Mouse (Mus musculus): Measurements from ENCODE around the gene Dnajc2. TPM values are rescaled to one million over a fixed set of nuclear protein-coding genes. Genes with fewer than 3 reads are reported as not detected.

The Dnajc2 gene
- polyA plus RNA-seq (2014; fragmentation: Nextera tagmentation; extraction: Ambion mirVana) = 64.5 and 65.9 TPM in 2 replicates

DNA sequence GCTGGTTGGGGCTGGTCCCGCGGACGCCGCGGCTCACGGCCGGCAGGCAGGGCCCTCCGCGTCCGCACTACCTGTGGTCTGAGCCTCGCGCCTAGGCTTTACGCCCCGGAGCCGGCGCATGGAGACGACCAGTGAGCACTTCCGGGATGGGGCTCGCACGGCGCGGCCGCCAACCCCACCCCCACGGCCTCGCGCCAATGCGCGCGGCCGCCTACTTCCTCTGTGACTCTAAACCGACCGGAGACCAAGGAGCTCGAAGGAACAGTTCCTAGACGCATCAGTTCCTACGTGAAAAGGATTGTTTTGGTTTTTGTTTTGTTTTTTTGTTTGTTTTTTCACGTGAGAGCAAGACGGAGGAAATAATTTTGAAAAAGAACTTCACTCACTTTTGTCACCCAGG is at the start of gene Dnajc2, which contains the start of gene Psmc2:
Gene Dnajc2 (minus strand): TSS at position 199 of the 400 bp plus-strand sequence.
Gene Psmc2 (plus strand): TSS at position 231 of the 400 bp plus-strand sequence.
- WGBS = under 1% methylated on average over 37 of the region's 37 CpGs
- peak within 1 kb of the TSS; percentile 90 for H3K9ac ChIP-seq
- peak within 1 kb of the TSS; percentile 88 for H3K27ac ChIP-seq
- peak within 1 kb of the TSS; percentile 99 for H3K4me3 ChIP-seq (replicated peaks; ENCODE audit: low read length)
- H3K4me2 ChIP-seq (replicated peaks) = peak within 1 kb of the TSS; percentile 97
- H3K9me3 ChIP-seq (ENCODE audit: control insufficient read depth, low read length) = no peaks in the 10 kb centered on the region
- DNase-seq (ENCODE audit: low spot score) = peak; percentile 93
- ATAC-seq (ENCODE audit: low FRiP score) = peak; percentile 97
- peaks cover 35% of the 10 kb centered on the region for H3K36me3 ChIP-seq (replicated peaks; ENCODE audit: control insufficient read depth, insufficient read depth)
- H3K4me1 ChIP-seq (replicated peaks; ENCODE audit: control insufficient read depth, insufficient read depth, low read length) = peaks cover 36% of the 10 kb centered on the region
- H3K27me3 ChIP-seq (ENCODE audit: control insufficient read depth, insufficient read depth, low read length) = no peaks in the 10 kb centered on the region

DNA sequence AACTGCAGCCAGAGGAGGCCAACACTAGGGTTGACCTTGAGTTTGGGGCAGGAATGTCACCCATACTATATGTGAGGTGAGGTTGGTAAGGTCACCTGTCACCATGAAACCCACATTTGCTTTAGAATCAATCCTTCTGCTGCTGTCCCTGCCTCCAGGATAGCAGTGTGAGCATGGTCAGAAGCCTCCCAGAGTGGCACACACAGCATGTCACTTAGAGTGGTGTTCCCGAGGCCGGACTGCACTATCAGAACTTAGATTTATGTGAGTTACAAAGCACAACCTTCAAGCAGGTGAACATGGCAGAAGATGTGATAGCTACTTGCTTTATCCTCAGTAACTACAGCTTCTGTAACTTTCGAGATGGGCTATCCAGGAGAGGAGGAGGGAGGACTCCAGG is 46.7 kb upstream of the Dnajc2 start:
- H3K9ac ChIP-seq = no peak overlapping the region
- WGBS = 86% methylated on average over 3 of the region's 3 CpGs
- ATAC-seq (ENCODE audit: low FRiP score) = no peak
- no peak overlapping the region for H3K4me2 ChIP-seq (replicated peaks)
- no peaks in the 10 kb centered on the region for H3K4me1 ChIP-seq (replicated peaks; ENCODE audit: control insufficient read depth, insufficient read depth, low read length)
- no peaks in the 10 kb centered on the region for H3K27me3 ChIP-seq (ENCODE audit: control insufficient read depth, insufficient read depth, low read length)
- no peak overlapping the region for H3K4me3 ChIP-seq (replicated peaks; ENCODE audit: low read length)
- H3K9me3 ChIP-seq (ENCODE audit: control insufficient read depth, low read length) = no peaks in the 10 kb centered on the region
- H3K27ac ChIP-seq = no peak overlapping the region
- DNase-seq (ENCODE audit: low spot score) = no peak
- H3K36me3 ChIP-seq (replicated peaks; ENCODE audit: control insufficient read depth, insufficient read depth) = no peaks in the 10 kb centered on the region

DNA sequence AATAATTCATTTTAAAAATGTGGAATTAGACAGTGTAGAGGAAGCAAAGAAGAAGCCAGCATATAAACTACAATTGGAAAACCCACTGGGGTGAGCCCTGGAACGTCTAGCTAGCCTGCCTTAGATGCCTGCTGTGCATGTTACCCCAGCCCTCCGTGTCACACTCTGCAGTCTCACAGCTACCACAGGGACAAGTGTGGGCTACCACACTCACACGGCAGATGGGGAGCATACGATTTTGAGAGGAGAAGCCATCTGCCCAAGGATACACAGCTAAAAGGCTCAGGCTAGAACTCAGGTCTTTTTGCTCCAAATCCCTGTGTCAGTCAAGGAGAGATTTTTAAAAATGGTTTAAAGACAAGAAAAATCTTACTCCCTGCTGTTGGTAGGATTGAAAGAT is 43.8 kb upstream of the Dnajc2 start:
- DNase-seq (ENCODE audit: low spot score) (no peak), ATAC-seq (ENCODE audit: low FRiP score) (no peak)
- Histone ChIP-seq H3K4me1 (replicated peaks; ENCODE audit: control insufficient read depth, insufficient read depth, low read length) (no peaks in the 10 kb centered on the region), H3K36me3 (replicated peaks; ENCODE audit: control insufficient read depth, insufficient read depth) (no peaks in the 10 kb centered on the region), H3K4me2 (replicated peaks) (no peak overlapping the region), H3K27me3 (ENCODE audit: control insufficient read depth, insufficient read depth, low read length) (no peaks in the 10 kb centered on the region), H3K27ac (no peak overlapping the region), H3K4me3 (replicated peaks; ENCODE audit: low read length) (no peak overlapping the region), H3K9ac (no peak overlapping the region), H3K9me3 (ENCODE audit: control insufficient read depth, low read length) (no peaks in the 10 kb centered on the region)
- 70% methylated on average over 4 of the region's 4 CpGs for WGBS

DNA sequence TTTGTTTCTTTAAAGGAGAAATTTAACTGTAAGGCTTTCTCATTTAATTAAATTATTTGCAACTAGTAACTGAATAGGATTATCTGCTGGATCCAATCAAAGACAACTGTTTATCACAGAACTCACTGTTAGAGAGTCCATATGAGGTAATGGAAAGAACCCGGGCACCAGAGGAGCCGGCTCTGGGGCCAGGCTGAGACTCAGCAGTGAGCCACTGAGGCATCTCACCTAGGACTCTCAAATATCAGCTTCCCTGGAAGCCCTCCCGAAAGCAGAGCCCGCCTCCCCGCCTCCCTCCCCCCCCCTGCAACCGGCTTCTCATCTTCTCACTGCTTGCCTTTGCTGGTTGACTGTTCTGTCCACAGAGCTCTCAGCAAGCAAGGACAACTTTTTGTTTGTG is 42.6 kb upstream of the Dnajc2 start:
- H3K9me3 ChIP-seq (ENCODE audit: control insufficient read depth, low read length) = no peaks in the 10 kb centered on the region
- WGBS = 22% methylated on average over 6 of the region's 6 CpGs
- H3K27me3 ChIP-seq (ENCODE audit: control insufficient read depth, insufficient read depth, low read length) = no peaks in the 10 kb centered on the region
- no peaks in the 10 kb centered on the region for H3K36me3 ChIP-seq (replicated peaks; ENCODE audit: control insufficient read depth, insufficient read depth)
- no peak overlapping the region for H3K4me3 ChIP-seq (replicated peaks; ENCODE audit: low read length)
- DNase-seq (ENCODE audit: low spot score) = no peak
- no peak overlapping the region for H3K27ac ChIP-seq
- H3K9ac ChIP-seq = no peak overlapping the region
- no peak overlapping the region for H3K4me2 ChIP-seq (replicated peaks)
- H3K4me1 ChIP-seq (replicated peaks; ENCODE audit: control insufficient read depth, insufficient read depth, low read length) = no peaks in the 10 kb centered on the region
- ATAC-seq (ENCODE audit: low FRiP score) = no peak; the same call in 1 of the 2 replicates

DNA sequence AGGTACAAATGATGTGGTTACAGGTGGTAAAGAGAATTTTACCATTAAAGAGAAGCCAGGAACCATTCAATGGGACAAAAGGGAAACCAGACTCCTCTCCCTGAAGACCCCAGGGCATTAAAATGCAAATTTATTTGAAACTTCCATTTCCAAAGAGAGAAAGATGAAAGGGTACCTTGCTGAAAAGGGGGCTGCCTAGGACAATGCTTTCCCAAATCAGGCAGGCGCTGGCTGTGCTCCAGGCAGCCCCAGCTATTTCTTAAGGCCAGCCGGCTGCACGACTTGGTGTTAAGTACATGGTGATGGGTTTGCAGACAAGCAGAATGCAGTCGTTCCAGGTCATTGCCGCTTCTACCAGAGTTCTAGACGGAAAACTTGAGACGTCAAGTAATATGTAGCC is 41.3 kb upstream of the Dnajc2 start:
- H3K4me2 ChIP-seq (replicated peaks) = no peak overlapping the region
- H3K9me3 ChIP-seq (ENCODE audit: control insufficient read depth, low read length) = no peaks in the 10 kb centered on the region
- H3K4me1 ChIP-seq (replicated peaks; ENCODE audit: control insufficient read depth, insufficient read depth, low read length) = no peaks in the 10 kb centered on the region
- no peak overlapping the region for H3K4me3 ChIP-seq (replicated peaks; ENCODE audit: low read length)
- H3K36me3 ChIP-seq (replicated peaks; ENCODE audit: control insufficient read depth, insufficient read depth) = no peaks in the 10 kb centered on the region
- H3K9ac ChIP-seq = no peak overlapping the region
- no peak overlapping the region for H3K27ac ChIP-seq
- no peak for DNase-seq (ENCODE audit: low spot score)
- no peaks in the 10 kb centered on the region for H3K27me3 ChIP-seq (ENCODE audit: control insufficient read depth, insufficient read depth, low read length)
- 13% methylated on average over 7 of the region's 7 CpGs for WGBS
- no peak for ATAC-seq (ENCODE audit: low FRiP score)

DNA sequence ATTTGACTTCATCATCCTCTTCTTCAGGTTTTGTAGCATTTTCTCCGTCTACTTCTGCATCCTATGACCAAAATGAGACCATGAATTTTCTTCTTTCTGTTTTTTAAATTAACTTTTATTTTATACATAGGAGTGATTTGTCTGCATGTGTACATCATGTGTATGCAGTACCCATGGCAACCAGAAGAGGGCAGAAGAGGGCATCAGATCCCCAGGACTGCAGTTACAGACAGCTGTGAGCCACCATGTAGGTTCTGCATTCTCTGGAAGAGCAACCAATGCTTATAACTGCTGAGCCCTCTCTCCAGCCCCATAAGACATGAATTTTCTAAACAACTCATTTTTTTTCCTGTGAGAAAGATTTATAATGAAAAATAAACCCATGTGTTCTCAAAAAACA is 28.9 kb upstream of the Dnajc2 start:
- Histone ChIP-seq H3K9ac (no peak overlapping the region), H3K36me3 (replicated peaks; ENCODE audit: control insufficient read depth, insufficient read depth) (no peaks in the 10 kb centered on the region), H3K27ac (no peak overlapping the region), H3K27me3 (ENCODE audit: control insufficient read depth, insufficient read depth, low read length) (no peaks in the 10 kb centered on the region), H3K4me2 (replicated peaks) (no peak overlapping the region), H3K4me1 (replicated peaks; ENCODE audit: control insufficient read depth, insufficient read depth, low read length) (no peaks in the 10 kb centered on the region), H3K4me3 (replicated peaks; ENCODE audit: low read length) (no peak overlapping the region), H3K9me3 (ENCODE audit: control insufficient read depth, low read length) (no peaks in the 10 kb centered on the region)
- ATAC-seq (ENCODE audit: low FRiP score) (no peak), DNase-seq (ENCODE audit: low spot score) (no peak)
- WGBS = 52% methylated on average over 1 of the region's 1 CpGs

DNA sequence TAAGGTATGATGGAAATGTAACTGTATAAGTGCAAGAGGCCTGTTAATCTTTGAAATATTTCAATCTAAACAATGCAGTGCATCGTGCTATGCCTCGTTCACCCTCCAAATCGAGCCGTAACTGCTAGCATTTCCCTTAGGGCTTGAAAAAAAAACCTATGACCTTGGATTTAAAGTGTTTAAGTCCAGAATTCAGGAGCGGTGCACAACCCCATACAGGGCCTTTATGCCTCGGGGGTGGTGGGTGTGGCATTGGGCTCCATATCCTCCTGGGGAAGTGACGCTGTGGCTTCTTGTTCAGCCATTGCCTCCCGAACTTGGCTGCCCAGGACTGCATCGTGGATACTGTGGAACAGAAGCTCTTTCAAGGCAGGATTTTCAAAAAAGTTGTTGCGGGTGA is 25.9 kb upstream of the Dnajc2 start:
- H3K9me3 ChIP-seq (ENCODE audit: control insufficient read depth, low read length) = no peaks in the 10 kb centered on the region
- no peak overlapping the region for H3K4me3 ChIP-seq (replicated peaks; ENCODE audit: low read length)
- DNase-seq (ENCODE audit: low spot score) (no peak), ATAC-seq (ENCODE audit: low FRiP score) (no peak)
- H3K27me3 ChIP-seq (ENCODE audit: control insufficient read depth, insufficient read depth, low read length) = no peaks in the 10 kb centered on the region
- H3K4me2 ChIP-seq (replicated peaks) = no peak overlapping the region
- WGBS = 81% methylated on average over 10 of the region's 10 CpGs
- no peaks in the 10 kb centered on the region for H3K4me1 ChIP-seq (replicated peaks; ENCODE audit: control insufficient read depth, insufficient read depth, low read length)
- no peak overlapping the region for H3K27ac ChIP-seq
- H3K36me3 ChIP-seq (replicated peaks; ENCODE audit: control insufficient read depth, insufficient read depth) = no peaks in the 10 kb centered on the region
- no peak overlapping the region for H3K9ac ChIP-seq

DNA sequence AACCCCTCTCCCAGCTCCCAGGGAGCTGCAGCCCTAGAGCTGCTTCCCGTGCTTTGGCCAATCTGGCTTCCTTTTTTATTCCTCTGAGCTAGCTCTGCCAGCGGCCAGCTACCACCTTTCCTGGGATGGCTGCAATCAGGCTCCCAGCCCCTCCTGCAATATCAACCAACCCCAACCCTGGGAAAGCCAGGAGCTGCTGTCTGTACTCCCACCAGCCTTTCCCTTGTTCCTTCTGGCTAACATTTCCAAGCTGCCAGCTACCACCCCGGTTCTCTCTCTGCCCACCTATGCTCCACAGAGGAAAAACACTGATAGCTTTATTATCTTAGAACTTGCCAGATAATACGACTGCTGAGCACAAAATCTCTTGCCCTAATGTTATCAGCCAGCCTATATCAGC is 19.8 kb upstream of the Dnajc2 start:
- Histone ChIP-seq H3K36me3 (replicated peaks; ENCODE audit: control insufficient read depth, insufficient read depth) (peaks cover 51% of the 10 kb centered on the region), H3K9ac (no peak overlapping the region), H3K27me3 (ENCODE audit: control insufficient read depth, insufficient read depth, low read length) (no peaks in the 10 kb centered on the region), H3K27ac (no peak overlapping the region), H3K4me1 (replicated peaks; ENCODE audit: control insufficient read depth, insufficient read depth, low read length) (no peaks in the 10 kb centered on the region), H3K4me3 (replicated peaks; ENCODE audit: low read length) (no peak overlapping the region), H3K9me3 (ENCODE audit: control insufficient read depth, low read length) (no peaks in the 10 kb centered on the region), H3K4me2 (replicated peaks) (no peak overlapping the region)
- DNase-seq (ENCODE audit: low spot score) = no peak
- WGBS = 86% methylated on average over 4 of the region's 4 CpGs
- ATAC-seq (ENCODE audit: low FRiP score) = no peak

DNA sequence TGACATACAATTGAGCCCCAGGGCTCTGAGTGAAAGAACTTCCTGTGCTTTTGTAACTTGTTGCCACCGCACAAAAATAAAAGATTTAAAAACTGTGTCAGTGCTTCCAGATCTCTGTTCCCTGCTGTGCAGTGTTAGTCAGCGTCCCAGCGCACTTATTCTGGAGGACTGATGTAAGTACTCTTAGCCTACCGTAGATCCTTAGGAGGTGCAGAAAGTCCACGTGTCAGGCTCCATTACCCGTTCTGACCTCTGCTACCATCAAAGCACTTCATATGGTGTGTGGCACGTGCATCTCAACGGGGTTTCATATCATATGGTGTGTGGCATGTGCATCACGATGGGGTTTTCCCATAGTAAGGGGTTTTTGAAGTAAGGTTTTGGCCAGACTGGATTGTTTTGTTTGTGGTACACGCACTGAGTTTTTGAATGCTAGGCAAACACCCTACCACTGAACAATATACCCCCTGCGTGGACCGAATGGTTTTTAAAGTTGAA is 18.7 kb upstream of the Dnajc2 start:
- H3K27ac ChIP-seq = no peak overlapping the region
- no peak overlapping the region for H3K9ac ChIP-seq

DNA sequence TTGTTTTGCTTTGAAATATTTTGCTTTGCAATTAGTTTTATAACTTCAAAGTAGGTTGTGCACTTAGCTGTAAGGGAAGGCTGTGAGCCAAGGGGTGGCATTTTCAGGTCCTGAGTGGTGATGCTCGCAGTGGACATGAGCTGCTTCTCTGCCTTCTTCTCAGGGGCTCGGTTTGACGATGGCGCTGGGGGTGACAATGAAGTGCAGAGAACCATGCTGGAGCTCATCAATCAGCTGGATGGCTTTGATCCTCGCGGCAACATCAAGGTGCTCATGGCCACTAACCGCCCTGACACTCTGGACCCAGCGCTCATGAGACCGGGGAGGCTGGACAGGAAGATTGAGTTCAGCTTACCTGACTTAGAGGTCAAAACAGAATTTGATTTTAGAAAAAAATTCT is 17.9 kb upstream of the Dnajc2 start:
- WGBS = 93% methylated on average over 9 of the region's 9 CpGs
- Histone ChIP-seq H3K27ac (no peak overlapping the region), H3K27me3 (ENCODE audit: control insufficient read depth, insufficient read depth, low read length) (no peaks in the 10 kb centered on the region), H3K9me3 (ENCODE audit: control insufficient read depth, low read length) (no peaks in the 10 kb centered on the region), H3K36me3 (replicated peaks; ENCODE audit: control insufficient read depth, insufficient read depth) (peaks cover 68% of the 10 kb centered on the region), H3K9ac (no peak overlapping the region), H3K4me3 (replicated peaks; ENCODE audit: low read length) (no peak overlapping the region), H3K4me1 (replicated peaks; ENCODE audit: control insufficient read depth, insufficient read depth, low read length) (no peaks in the 10 kb centered on the region), H3K4me2 (replicated peaks) (no peak overlapping the region)
- DNase-seq (ENCODE audit: low spot score) (no peak), ATAC-seq (ENCODE audit: low FRiP score) (no peak)

More for the DNA sequence above, 18.7 kb upstream of the Dnajc2 start:
- 92% methylated on average over 12 of the region's 12 CpGs for WGBS
- no peaks in the 10 kb centered on the region for H3K9me3 ChIP-seq (ENCODE audit: control insufficient read depth, low read length)
- no peak for ATAC-seq (ENCODE audit: low FRiP score)
- H3K27me3 ChIP-seq (ENCODE audit: control insufficient read depth, insufficient read depth, low read length) = no peaks in the 10 kb centered on the region
- no peak overlapping the region for H3K4me2 ChIP-seq (replicated peaks)
- peaks cover 62% of the 10 kb centered on the region for H3K36me3 ChIP-seq (replicated peaks; ENCODE audit: control insufficient read depth, insufficient read depth)
- H3K4me1 ChIP-seq (replicated peaks; ENCODE audit: control insufficient read depth, insufficient read depth, low read length) = no peaks in the 10 kb centered on the region
- no peak for DNase-seq (ENCODE audit: low spot score)
- no peak overlapping the region for H3K4me3 ChIP-seq (replicated peaks; ENCODE audit: low read length)

All from hindbrain, embryonic 14.5 days (tissue).